Mouse (Mus musculus) bone marrow macrophage, adult 2 months (primary cell): ENCODE results near the gene Samd4b.

Experiments used
- CTCF ChIP-seq: IDR thresholded peaks from 2 replicates; pipeline ENCODE4 v1.5.1; 2012; ENCODE audit warnings: low read depth, mild to moderate bottlenecking, low read length, moderate library complexity
- POLR2A ChIP-seq: IDR thresholded peaks from 2 replicates; pipeline ENCODE4 v1.6.1; 2012; ENCODE audit warnings: mild to moderate bottlenecking, low read depth, low read length, borderline replicate concordance

GRCm38 (mm10) chr7:28361647-28362341 is 236.2 kb downstream of the Samd4b start:
- no peak for TF ChIP-seq CTCF
- no peak for TF ChIP-seq POLR2A
